Mouse (Mus musculus): Measurements from ENCODE around the gene Sphk2.

DNA sequence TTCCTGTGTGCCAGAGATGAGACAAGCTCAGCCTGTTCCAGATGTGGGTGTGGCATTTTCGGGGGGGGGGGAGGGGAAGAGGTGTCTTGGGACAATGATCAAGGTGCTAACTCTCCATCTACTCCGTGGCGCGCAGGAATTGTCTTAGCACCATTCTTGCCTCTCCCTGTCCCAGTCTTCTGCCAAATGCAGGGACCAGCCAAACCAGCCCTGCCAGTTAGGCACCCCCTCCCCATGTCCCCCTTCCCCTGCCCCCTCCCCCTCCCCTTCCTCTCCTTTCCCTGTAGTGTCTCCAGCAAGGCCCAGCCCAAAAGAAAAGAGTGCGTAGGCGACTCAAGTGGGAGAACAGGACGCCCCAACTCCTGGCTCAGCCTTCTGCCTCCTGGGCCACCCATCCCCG, 49.0 kb upstream of the Sphk2 start:
- TF ChIP-seq POLR2A (IDR thresholded peaks at IDR 0.05; ENCODE audit: borderline replicate concordance, insufficient read depth, low read length): no peak
- TF ChIP-seq CTCF (IDR thresholded peaks at IDR 0.05; ENCODE audit: borderline replicate concordance, insufficient read depth, low read depth, low read length): no peak
